Mouse (Mus musculus) T-cell, adult 66 days (primary cell): ENCODE data around the gene Uevld. TPM values are rescaled to one million over a fixed set of nuclear protein-coding genes. Genes with fewer than 3 reads are reported as not detected.

Experiments used
- total RNA-seq, 2 experiments: library from RNA; stranded (reverse); gene quantifications; 3 replicates in 1 of 2; 4 replicates in 1 of 2; pipeline ENCODE4 v1.2.4; 2023

Uevld gene
- total RNA-seq = 1 to 10 TPM; 6.0 to 8.2 TPM

GRCm38 (mm10) chr7:46957831-46958691 lies at the start of gene Uevld:
Gene Uevld (minus strand): TSS chr7:46958527.

GRCm38 (mm10) chr7:46983280-46983679 lies 25.0 kb upstream of the Uevld start, which contains the start of gene Gm9999:
Gene Gm9999 (plus strand): TSS chr7:46983580.

GRCm38 (mm10) chr7:46919551-46920176 lies 38.7 kb downstream of the Uevld start, which contains the start of gene Tsg101:
Gene Tsg101 (minus strand): TSS chr7:46919969.

Other genes starting within 250 kb of the Uevld start
- gene Saal1, start 247.8 kb downstream of the Uevld start, total RNA-seq = 10 to 100 TPM; 14.9 to 16.7 TPM
- gene Saa3, start 242.8 kb downstream of the Uevld start, total RNA-seq = under 1 TPM in 1 of 2 experiments, not detected in 1; 0.27 TPM
- not detected for gene Saa4, start 225.9 kb downstream of the Uevld start, total RNA-seq
- not detected for gene Saa1, start 215.5 kb downstream of the Uevld start, total RNA-seq
- gene Saa2, start 206.7 kb downstream of the Uevld start, total RNA-seq = not detected
- 10 to 100 TPM; 38.6 to 42.2 TPM for gene Hps5, start 162.5 kb downstream of the Uevld start, total RNA-seq
- 10 to 100 TPM; 43.4 to 59.7 TPM for gene Gtf2h1, start 162.4 kb downstream of the Uevld start, total RNA-seq
- 100 to 1,000 TPM; 287 to 303 TPM for gene Ldha, start 117.1 kb downstream of the Uevld start, total RNA-seq
- not detected for gene Ldhc, start 97.3 kb downstream of the Uevld start, total RNA-seq
- 10 to 100 TPM; 55.8 to 56.7 TPM for gene Tsg101, start 38.6 kb downstream of the Uevld start, total RNA-seq
- gene Gm9999, start 25.1 kb upstream of the Uevld start, total RNA-seq = not detected
- 10 to 100 TPM; 68.4 to 77.1 TPM for gene Spty2d1, start 49.9 kb upstream of the Uevld start, total RNA-seq
- gene Tmem86a, start 92.1 kb upstream of the Uevld start, total RNA-seq = 1 to 10 TPM; 3.5 to 4.1 TPM
- 1 to 10 TPM; 1.0 to 1.3 TPM for gene Ptpn5, start 175.2 kb upstream of the Uevld start, total RNA-seq
- gene Mrgpra6, start 246.4 kb upstream of the Uevld start, total RNA-seq = not detected